Mouse (Mus musculus): ENCODE measurements around the gene Elk3.

- TF ChIP-seq CTCF (IDR thresholded peaks at IDR 0.05; ENCODE audit: low read depth, low read length) (no peak), EP300 (IDR thresholded peaks at IDR 0.05; ENCODE audit: insufficient read depth, low read depth, low read length) (no peak), POLR2A (IDR thresholded peaks at IDR 0.05; ENCODE audit: insufficient read depth, low read length) (no peak)
Observed at GRCm38 (mm10) chr10:93201846-93202458, 109.0 kb downstream of the Elk3 start.
